Mouse (Mus musculus) neural tube, embryonic 12.5 days (tissue): ENCODE measurements at regions not wholly inside any gene's neighbourhood (a gene's known extent, or its start where the extent isn't known, plus 50 kb on each side); places are given as distances from the start of the nearest gene placed in this dataset.

Source experiments
- ATAC-seq: fragments of 200-750 bp; cut with Nextera tagmentation; 2 replicates; pipeline ENCODE4 v1.8.0; 2017; ENCODE audit warnings: low read depth, mild to moderate bottlenecking, moderate TSS enrichment, moderate library complexity; ENCODE audit not compliant: low FRiP score
- H3K27ac ChIP-seq: fragments of 300-500 bp; sonication (generic); 2 replicates; pipeline ENCODE4 v1.5.1; 2016
- H3K27me3 ChIP-seq: fragments of 300-500 bp; sonication (generic); replicated peaks from 2 replicates; pipeline ENCODE4 v1.6.1; 2016; ENCODE audit warnings: mild to moderate bottlenecking
- H3K36me3 ChIP-seq: fragments of 300-500 bp; sonication (generic); 2 replicates; pipeline ENCODE4 v1.6.1; 2016; ENCODE audit warnings: mild to moderate bottlenecking
- H3K4me1 ChIP-seq: fragments of 300-500 bp; sonication (generic); 2 replicates; pipeline ENCODE4 v1.6.1; 2016
- H3K4me2 ChIP-seq: fragments of 300-500 bp; sonication (generic); replicated peaks from 2 replicates; pipeline ENCODE4 v1.6.1; 2016; ENCODE audit warnings: mild to moderate bottlenecking
- H3K4me3 ChIP-seq: fragments of 300-500 bp; sonication (generic); 2 replicates; pipeline ENCODE4 v1.5.1; 2016
- H3K9ac ChIP-seq: fragments of 300-500 bp; sonication (generic); 2 replicates; pipeline ENCODE4 v1.6.1; 2016; ENCODE audit warnings: mild to moderate bottlenecking
- H3K9me3 ChIP-seq: fragments of 300-500 bp; sonication (generic); 2 replicates; pipeline ENCODE4 v1.6.1; 2016; ENCODE audit warnings: mild to moderate bottlenecking
- WGBS: fragments of 180-500 bp; shearing (Covaris S2); methylation state at CpG from one replicate; pipeline ENCODE4 v1.1.7; 2016; 5-methylcytosine and 5-hydroxymethylcytosine counted together

DNA sequence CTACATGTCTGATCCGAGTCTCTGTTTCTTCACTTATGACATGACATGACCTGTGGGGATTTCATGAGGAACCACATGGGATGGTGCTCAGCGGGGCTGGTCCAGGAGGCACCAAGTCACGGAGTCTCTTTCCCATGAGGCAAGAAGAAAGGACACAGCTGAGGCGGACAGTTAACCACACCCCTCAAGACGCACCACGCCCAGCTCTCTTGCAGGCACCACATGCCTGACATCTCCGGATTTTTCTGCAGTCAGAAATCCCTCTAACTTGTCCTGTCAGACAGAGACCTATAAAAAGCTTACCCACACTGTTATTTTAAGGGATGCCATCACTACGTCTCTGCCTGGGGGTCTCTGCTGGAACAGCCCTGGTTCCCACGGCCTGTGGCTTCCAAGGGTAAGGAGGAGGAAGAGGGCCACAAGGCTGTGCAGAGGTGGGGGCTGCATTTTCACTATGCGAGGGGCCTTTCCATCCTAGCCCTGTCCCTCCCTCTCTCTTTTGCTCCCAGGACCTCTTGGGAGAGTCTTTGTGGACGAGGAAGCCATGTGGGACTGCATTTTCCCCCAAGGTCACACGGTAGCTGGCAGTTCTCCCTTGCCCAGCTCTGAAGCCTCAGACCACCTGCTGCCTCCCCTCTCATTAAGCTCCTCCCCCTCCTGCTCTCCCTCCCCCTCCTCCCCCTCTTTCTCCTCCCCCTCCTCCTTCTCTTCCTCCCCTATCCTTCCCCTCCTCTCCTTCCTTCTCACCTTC, 154.6 kb upstream of the Gm26897 start:
- Histone ChIP-seq H3K36me3 (no peaks in the 10 kb centered on the region), H3K27ac (no peak overlapping the region), H3K9me3 (no peaks in the 10 kb centered on the region), H3K4me3 (no peak overlapping the region), H3K9ac (no peak overlapping the region), H3K27me3 (0 out of 2 replicates have a peak, but pooled peaks cover 3% of the 10 kb centered on the region), H3K4me1 (peaks cover 61% of the 10 kb centered on the region), H3K4me2 (0 out of 2 replicates have a peak overlapping the region, but pooled peaks have one; percentile 8)
- 9% methylated on average over 12 of the region's 12 CpGs for WGBS
- no peak for ATAC-seq

DNA sequence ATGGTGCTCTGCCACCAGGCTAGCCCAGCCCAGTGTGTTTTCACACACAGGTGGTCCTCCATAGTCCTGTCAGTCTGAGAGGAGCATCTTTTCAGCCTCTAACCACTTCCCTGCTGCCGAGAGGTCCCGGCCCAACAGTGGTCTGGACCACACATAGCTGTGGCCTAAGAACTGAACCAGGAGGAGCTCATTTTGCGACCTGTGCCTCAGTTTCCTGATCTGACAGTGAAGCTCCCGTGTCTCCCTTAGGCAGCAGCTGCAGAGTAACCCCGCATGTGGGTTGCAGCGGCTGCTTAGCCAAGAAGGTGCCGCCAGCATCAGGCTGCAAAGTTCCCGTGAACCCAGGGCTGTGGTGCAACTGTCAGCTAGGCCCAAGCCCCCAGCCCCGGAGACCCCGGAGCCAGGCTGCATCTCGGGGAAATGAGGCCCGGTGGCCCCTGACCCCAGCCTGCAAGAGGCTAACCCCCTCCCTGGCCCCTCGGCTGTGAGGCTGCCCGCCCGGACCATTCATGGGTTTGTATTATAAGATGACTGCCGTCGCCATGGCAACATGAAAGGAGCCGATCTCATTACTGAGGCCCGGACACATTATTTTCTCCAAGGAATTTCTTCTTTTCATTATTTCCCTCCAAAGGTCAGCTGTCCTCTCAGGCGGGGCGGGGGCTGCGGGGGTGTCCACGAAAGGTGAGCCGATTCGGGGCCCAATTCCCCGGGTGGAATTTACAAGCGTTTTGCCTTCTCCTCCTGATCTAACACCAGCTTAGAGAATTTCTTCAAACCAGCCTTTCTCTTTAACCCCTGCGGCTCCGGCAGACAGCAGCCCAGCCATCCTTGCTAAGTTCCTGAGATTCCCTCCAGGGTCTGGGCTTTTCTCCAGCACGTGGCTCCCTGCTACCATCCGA, 152.6 kb upstream of the Gm26897 start:
- no peaks in the 10 kb centered on the region for H3K36me3 ChIP-seq
- H3K27ac ChIP-seq = peak overlapping the region; percentile 38
- H3K9me3 ChIP-seq = no peaks in the 10 kb centered on the region
- ATAC-seq = peak; percentile 55; the same call in 1 of the 2 replicates
- 0 out of 2 replicates have a peak, but pooled peaks cover 3% of the 10 kb centered on the region for H3K27me3 ChIP-seq
- 2% methylated on average over 31 of the region's 31 CpGs for WGBS
- peak overlapping the region; percentile 15; the same call in 1 of the 2 replicates for H3K4me3 ChIP-seq
- H3K9ac ChIP-seq = no peak overlapping the region
- peak overlapping the region; percentile 60 for H3K4me2 ChIP-seq
- peaks cover 56% of the 10 kb centered on the region for H3K4me1 ChIP-seq

DNA sequence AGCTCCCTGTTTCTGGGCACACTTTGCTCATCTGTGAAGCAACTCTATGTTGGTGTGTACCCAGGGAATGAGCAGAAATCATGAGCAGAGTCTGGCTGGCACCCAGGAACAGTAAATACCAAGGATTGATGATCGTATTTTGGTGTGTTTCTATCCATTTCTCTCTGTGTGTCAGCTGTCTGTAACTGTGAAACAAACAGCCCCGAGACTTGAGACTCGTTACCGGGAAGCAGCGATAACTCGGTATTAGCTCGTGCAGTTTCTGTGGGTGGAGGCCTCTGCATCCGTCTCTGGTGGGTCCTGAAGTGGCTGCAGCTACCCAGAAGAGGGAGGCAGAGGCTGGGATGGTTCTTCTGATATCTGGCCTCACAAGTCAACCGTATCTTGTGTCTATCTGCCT, 151.7 kb upstream of the Gm26897 start:
- Histone ChIP-seq H3K27ac (peak overlapping the region; percentile 38; the same call in 1 of the 2 replicates), H3K4me3 (no peak overlapping the region), H3K36me3 (no peaks in the 10 kb centered on the region), H3K4me2 (peak overlapping the region; percentile 60), H3K27me3 (0 out of 2 replicates have a peak, but pooled peaks cover 1% of the 10 kb centered on the region), H3K9ac (no peak overlapping the region), H3K9me3 (no peaks in the 10 kb centered on the region), H3K4me1 (peaks cover 57% of the 10 kb centered on the region)
- WGBS = 37% methylated on average over 9 of the region's 9 CpGs
- no peak for ATAC-seq

DNA sequence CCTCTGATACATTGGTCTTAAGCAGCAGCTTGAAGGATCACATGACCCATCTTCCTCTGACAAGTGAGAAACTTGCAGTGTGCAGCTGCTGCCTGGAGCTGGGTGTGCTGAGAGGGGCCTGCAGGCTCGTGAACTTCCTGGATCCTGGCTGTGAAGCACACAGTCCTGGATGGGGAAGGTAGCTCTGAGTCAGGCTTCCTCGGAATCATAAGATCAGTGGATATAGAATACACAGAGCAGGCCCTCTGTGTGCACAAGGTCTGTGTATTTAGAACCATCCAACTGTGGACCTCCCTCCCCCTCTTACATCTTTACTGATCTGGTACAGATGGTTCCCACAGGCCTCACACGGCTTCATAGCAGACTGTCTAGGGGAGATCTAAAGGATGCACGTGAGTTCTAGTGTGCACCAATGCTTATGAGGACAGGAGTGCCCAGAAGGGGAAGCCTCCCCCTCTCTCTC, 143.1 kb upstream of the Gm26897 start:
- Histone ChIP-seq H3K4me1 (peaks cover 31% of the 10 kb centered on the region), H3K4me2 (no peak overlapping the region), H3K36me3 (no peaks in the 10 kb centered on the region), H3K27ac (no peak overlapping the region), H3K9me3 (no peaks in the 10 kb centered on the region), H3K4me3 (no peak overlapping the region), H3K9ac (no peak overlapping the region), H3K27me3 (no peaks in the 10 kb centered on the region)
- 0 out of 2 replicates have a peak, but pooled peaks have one; percentile 34 for ATAC-seq
- 25% methylated on average over 4 of the region's 4 CpGs for WGBS

DNA sequence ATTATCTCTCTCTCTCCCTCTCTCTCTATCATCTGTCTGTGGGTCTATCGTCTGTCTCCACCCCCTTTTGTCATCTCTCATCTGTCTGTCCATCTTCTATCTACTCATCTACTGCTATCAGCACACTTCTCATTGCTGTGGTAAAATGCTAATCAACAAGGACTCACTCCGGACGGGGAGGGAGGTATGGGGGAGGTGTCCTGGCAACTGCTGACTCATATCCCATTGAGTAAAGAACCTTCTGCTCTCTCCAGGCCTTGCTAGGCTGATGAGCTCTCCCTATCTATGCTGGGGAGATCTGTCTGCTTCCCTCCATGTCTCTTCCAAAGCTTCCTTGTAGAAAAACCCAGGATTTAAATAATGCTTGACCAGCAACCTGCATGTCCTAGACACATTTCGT, 140.9 kb upstream of the Gm26897 start:
- no peak overlapping the region for H3K4me3 ChIP-seq
- ATAC-seq = no peak
- no peaks in the 10 kb centered on the region for H3K27me3 ChIP-seq
- no peak overlapping the region for H3K4me2 ChIP-seq
- 74% methylated on average over 4 of the region's 4 CpGs for WGBS
- peaks cover 37% of the 10 kb centered on the region for H3K4me1 ChIP-seq
- no peaks in the 10 kb centered on the region for H3K36me3 ChIP-seq
- no peaks in the 10 kb centered on the region for H3K9me3 ChIP-seq
- no peak overlapping the region for H3K27ac ChIP-seq
- no peak overlapping the region for H3K9ac ChIP-seq

DNA sequence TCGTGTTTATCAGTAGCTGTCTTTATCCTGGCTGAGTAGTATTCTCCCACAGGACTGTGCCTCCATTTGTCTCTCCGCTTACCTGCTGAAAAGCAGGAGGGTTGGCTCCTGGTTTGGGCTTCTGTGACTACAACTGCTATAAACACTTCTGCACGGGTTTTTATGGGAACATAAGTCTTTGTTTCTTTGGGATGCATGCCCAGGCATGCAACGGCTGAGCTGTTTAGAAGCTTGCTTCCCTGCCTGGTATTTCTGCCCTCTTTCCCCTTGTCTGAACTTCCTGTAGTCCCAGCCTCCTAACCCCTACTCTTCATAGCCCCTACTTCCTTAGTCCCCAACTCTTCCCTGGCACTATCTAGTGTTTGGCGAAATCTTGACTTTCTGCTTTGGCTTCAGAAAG, 139.6 kb upstream of the Gm26897 start:
- WGBS = 82% methylated on average over 5 of the region's 5 CpGs
- ATAC-seq = no peak
- H3K9me3 ChIP-seq = no peaks in the 10 kb centered on the region
- peaks cover 50% of the 10 kb centered on the region for H3K4me1 ChIP-seq
- no peak overlapping the region for H3K27ac ChIP-seq
- no peaks in the 10 kb centered on the region for H3K36me3 ChIP-seq
- no peak overlapping the region for H3K4me3 ChIP-seq
- no peak overlapping the region for H3K4me2 ChIP-seq
- H3K27me3 ChIP-seq = no peaks in the 10 kb centered on the region
- H3K9ac ChIP-seq = no peak overlapping the region

DNA sequence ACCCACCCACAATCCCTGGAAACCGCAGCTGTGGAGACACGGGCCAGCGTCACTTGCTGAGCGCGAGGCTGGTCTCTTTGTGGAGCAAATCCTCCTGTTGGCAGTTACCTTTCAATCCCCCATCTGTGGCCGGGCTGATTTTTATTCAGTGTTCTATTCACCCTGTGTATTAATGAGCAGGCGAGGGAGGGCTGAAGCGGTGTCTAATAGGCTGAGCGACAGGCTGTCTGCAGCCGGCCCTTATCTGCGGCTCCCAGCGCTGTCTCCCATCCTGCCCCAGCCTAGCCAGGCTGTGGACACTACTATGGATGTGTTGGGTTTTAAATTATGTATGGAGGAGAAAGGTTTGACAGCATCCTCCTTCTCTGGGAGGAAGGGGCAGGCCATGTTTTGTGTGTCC, 138.3 kb upstream of the Gm26897 start:
- Histone ChIP-seq H3K36me3 (no peaks in the 10 kb centered on the region), H3K27me3 (no peaks in the 10 kb centered on the region), H3K27ac (no peak overlapping the region), H3K4me3 (no peak overlapping the region), H3K4me2 (no peak overlapping the region), H3K9ac (no peak overlapping the region), H3K4me1 (peaks cover 57% of the 10 kb centered on the region), H3K9me3 (no peaks in the 10 kb centered on the region)
- 31% methylated on average over 12 of the region's 12 CpGs for WGBS
- ATAC-seq = peak; percentile 70

DNA sequence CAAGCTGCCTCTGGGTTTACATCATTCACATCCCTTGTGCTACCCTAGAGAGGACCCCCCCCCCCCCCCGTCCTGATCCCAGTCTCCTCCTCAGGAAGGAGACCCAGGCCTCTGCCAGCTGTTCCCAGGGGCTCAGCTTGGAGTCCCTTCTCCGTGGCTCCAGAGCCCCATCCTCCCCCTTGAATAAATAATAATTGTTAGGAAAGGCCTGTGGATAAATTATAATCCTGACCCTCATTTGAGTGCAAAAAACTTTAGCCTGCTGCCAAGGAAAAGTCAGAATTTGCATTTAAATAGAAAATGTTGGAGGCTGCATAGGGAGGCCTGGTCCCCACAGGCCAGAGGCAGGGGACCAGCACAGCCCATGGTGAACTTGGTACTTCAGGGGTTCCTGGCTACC, 136.0 kb upstream of the Gm26897 start:
- no peaks in the 10 kb centered on the region for H3K36me3 ChIP-seq
- H3K27ac ChIP-seq = no peak overlapping the region
- H3K9me3 ChIP-seq = no peaks in the 10 kb centered on the region
- no peak overlapping the region for H3K4me3 ChIP-seq
- H3K9ac ChIP-seq = no peak overlapping the region
- no peak overlapping the region for H3K4me2 ChIP-seq
- ATAC-seq = no peak
- 35% methylated on average over 2 of the region's 2 CpGs for WGBS
- H3K4me1 ChIP-seq = peaks cover 49% of the 10 kb centered on the region
- H3K27me3 ChIP-seq = no peaks in the 10 kb centered on the region

DNA sequence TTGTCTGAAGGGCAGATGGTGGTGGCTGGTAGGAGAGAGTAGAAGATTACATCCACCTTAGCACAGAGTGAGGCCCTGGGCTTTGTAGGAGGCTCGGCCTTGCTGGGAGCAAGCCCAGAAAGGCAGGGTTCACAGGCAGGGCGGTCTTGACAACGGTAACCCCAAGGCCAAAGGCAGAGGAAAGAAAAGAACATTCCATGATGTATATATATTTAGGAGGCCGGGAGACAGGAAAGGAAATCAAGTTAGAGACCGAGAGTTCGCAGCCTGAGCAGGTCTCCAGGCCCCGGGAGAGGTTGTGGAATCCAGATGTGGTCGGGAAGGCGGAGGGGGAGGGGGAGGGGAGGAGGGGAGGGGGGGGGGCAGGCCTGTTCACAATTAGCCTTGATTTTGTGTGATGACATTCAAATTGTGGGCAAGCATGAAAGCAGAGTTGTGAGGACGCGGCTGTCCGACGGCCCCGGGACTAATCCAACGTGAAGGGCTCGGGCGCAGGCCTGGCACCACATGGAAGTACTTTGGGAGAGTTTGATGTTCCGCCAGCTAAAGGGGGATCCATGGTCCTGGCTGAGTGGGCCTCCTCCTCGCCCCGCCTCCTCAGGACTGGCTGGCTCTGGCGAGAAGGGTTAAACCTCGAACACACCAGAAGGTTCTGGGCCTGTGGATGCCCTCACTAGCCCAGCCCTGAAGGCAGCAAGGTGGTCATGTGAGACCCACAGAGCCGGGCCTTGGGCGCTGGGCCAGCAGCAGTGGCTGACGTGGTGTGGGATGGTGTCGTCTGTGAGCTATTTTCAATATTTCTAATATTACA, 131.8 kb upstream of the Gm26897 start:
- ATAC-seq = no peak
- Histone ChIP-seq H3K4me3 (no peak overlapping the region), H3K36me3 (no peaks in the 10 kb centered on the region), H3K4me2 (no peak overlapping the region), H3K4me1 (peaks cover 29% of the 10 kb centered on the region), H3K27me3 (no peaks in the 10 kb centered on the region), H3K9ac (no peak overlapping the region), H3K9me3 (no peaks in the 10 kb centered on the region), H3K27ac (no peak overlapping the region)
- WGBS = 75% methylated on average over 23 of the region's 26 CpGs

DNA sequence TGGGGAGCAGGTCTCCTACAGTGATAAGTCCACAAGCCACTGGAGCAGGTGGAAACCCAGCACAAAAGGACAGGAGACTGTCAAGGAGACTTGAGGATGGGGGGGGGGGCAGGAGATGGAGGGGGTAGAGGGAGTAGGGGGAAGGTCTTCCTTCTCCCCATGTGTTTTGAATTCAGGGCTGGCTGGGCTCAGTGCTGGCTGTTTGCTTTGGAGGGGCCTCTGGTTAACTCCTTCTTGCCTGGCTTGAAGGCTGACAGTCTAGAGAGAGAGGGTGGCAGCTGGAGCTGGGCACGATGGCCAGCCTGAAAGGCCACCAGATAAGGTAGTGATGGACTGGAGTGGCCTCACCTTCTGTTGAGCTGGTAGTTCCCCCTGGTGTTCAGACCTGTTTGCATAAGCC, 120.0 kb upstream of the Gm26897 start:
- Histone ChIP-seq H3K36me3 (no peaks in the 10 kb centered on the region), H3K27me3 (no peaks in the 10 kb centered on the region), H3K4me1 (no peaks in the 10 kb centered on the region), H3K27ac (no peak overlapping the region), H3K4me3 (no peak overlapping the region), H3K9me3 (no peaks in the 10 kb centered on the region), H3K4me2 (no peak overlapping the region), H3K9ac (no peak overlapping the region)
- WGBS = 63% methylated on average over 1 of the region's 1 CpGs
- ATAC-seq = no peak

DNA sequence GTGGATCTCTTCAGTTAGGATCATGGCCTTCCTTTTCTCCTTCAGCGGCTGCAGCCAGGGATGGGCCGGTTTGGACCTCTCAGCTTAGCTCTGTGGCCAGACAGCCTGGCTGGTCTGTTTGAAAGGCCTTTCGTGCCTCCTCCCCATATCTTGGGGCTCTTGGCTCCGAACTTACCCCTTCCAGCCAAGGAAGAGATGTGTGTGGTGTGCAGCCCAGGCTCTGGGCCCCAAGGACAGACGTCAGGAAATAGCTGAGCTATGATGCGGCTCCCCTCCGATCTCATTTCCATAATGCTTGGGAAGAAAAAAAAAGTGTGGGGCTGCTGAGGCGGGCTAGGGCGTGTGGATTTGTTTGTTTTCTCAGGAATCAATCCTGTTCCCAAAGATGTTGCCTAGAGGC, 113.8 kb upstream of the Gm26897 start:
- Histone ChIP-seq H3K27me3 (0 out of 2 replicates have a peak, but pooled peaks cover 5% of the 10 kb centered on the region), H3K4me2 (no peak overlapping the region), H3K4me1 (no peaks in the 10 kb centered on the region), H3K4me3 (no peak overlapping the region), H3K9me3 (no peaks in the 10 kb centered on the region), H3K9ac (no peak overlapping the region), H3K27ac (no peak overlapping the region), H3K36me3 (no peaks in the 10 kb centered on the region)
- 58% methylated on average over 9 of the region's 9 CpGs for WGBS
- ATAC-seq = no peak
